Mouse (Mus musculus): ENCODE measurements around the gene Vps26c. TPM values are rescaled to one million over a fixed set of nuclear protein-coding genes. Genes with fewer than 3 reads are reported as not detected.
A peak's percentile ranks its signal among the peaks of the same experiment; 100 is the strongest.

Vps26c gene
- polyA plus RNA-seq, 1 experiment from 2014 or later = 47.4 TPM

DNA sequence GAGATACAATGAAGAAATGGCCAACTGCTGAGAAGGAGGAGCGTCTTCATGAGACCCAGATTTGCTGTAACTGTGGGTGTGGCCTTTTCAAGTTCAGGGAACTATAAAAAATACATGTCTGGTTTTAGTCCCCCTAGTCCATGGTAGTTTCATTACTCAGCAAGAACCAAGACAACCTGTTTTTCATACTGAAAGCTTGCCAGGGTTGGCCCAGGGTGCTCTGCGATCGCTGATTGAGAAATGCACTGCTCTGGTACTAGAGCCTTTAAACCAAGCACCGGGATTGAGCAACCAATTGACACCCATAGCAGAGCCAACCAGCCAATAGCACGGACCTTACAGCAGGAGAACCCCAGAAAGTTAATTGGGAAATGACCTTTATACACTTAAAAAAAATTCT, 29.6 kb upstream of the Vps26c start:
- no peak overlapping the region for H3K9ac ChIP-seq (ENCODE audit: low read depth, low read length)
- peaks cover 17% of the 10 kb centered on the region for H3K4me1 ChIP-seq (ENCODE audit: control insufficient read depth, insufficient read depth, low read length)
- H3K4me2 ChIP-seq = no peak overlapping the region
- no peaks in the 10 kb centered on the region for H3K36me3 ChIP-seq (ENCODE audit: control insufficient read depth, insufficient read depth, low read length)
- H3K4me3 ChIP-seq (ENCODE audit: low read depth, low read length) = no peak overlapping the region
- 91% methylated on average over 5 of the region's 5 CpGs for WGBS (ENCODE audit: insufficient replicate concordance)
- H3K27me3 ChIP-seq (ENCODE audit: control insufficient read depth, insufficient read depth, low read length) = no peaks in the 10 kb centered on the region
- H3K27ac ChIP-seq (ENCODE audit: low read depth, low read length) = no peak overlapping the region
- ATAC-seq (replicated peaks; ENCODE audit: insufficient number of reproducible peaks, low FRiP score, low TSS enrichment) = no peak
- no peaks in the 10 kb centered on the region; the same call in 1 of the 2 replicates for H3K9me3 ChIP-seq (replicated peaks; ENCODE audit: control insufficient read depth, low read length)

GRCm38 (mm10) chr16:94555346-94555745, 28.7 kb upstream of the Vps26c start:
- Histone ChIP-seq H3K36me3 (ENCODE audit: control insufficient read depth, insufficient read depth, low read length) (no peaks in the 10 kb centered on the region), H3K9ac (ENCODE audit: low read depth, low read length) (no peak overlapping the region), H3K27ac (ENCODE audit: low read depth, low read length) (no peak overlapping the region), H3K4me1 (ENCODE audit: control insufficient read depth, insufficient read depth, low read length) (peaks cover 15% of the 10 kb centered on the region), H3K9me3 (replicated peaks; ENCODE audit: control insufficient read depth, low read length) (no peaks in the 10 kb centered on the region; the same call in 1 of the 2 replicates), H3K27me3 (ENCODE audit: control insufficient read depth, insufficient read depth, low read length) (no peaks in the 10 kb centered on the region), H3K4me3 (ENCODE audit: low read depth, low read length) (no peak overlapping the region), H3K4me2 (no peak overlapping the region)
- WGBS (ENCODE audit: insufficient replicate concordance) = 77% methylated on average over 7 of the region's 7 CpGs
- no peak for ATAC-seq (replicated peaks; ENCODE audit: insufficient number of reproducible peaks, low FRiP score, low TSS enrichment)

DNA sequence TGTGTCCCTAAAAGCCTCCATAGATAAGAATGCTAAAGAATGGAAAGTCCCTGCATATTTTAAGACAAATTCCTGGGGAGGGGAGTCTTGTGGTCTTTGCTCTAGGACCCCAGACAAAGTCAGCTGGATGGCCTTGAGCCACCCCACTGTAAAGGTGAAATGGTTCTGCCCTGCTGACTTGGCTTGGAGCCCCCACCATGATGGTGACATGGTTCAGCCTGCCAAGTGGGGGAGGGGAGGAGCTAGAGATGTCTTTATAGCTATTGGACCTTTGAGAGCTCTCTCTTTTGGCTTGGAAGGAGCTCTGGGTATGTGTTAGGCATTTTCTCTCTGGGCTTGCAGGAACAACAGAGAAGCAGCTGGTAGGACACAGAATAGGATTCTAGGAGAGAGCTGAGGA, 25.3 kb upstream of the Vps26c start:
- Histone ChIP-seq H3K9ac (ENCODE audit: low read depth, low read length) (no peak overlapping the region), H3K36me3 (ENCODE audit: control insufficient read depth, insufficient read depth, low read length) (no peaks in the 10 kb centered on the region), H3K4me2 (no peak overlapping the region), H3K9me3 (replicated peaks; ENCODE audit: control insufficient read depth, low read length) (no peaks in the 10 kb centered on the region; the same call in 1 of the 2 replicates), H3K27me3 (ENCODE audit: control insufficient read depth, insufficient read depth, low read length) (no peaks in the 10 kb centered on the region), H3K4me3 (ENCODE audit: low read depth, low read length) (no peak overlapping the region), H3K4me1 (ENCODE audit: control insufficient read depth, insufficient read depth, low read length) (no peaks in the 10 kb centered on the region), H3K27ac (ENCODE audit: low read depth, low read length) (no peak overlapping the region)
- no peak for ATAC-seq (replicated peaks; ENCODE audit: insufficient number of reproducible peaks, low FRiP score, low TSS enrichment)

GRCm38 (mm10) chr16:94549813-94550212, 23.2 kb upstream of the Vps26c start:
- no peaks in the 10 kb centered on the region; the same call in 1 of the 2 replicates for H3K9me3 ChIP-seq (replicated peaks; ENCODE audit: control insufficient read depth, low read length)
- no peak overlapping the region for H3K4me3 ChIP-seq (ENCODE audit: low read depth, low read length)
- 59% methylated on average over 10 of the region's 10 CpGs for WGBS (ENCODE audit: insufficient replicate concordance)
- no peaks in the 10 kb centered on the region for H3K27me3 ChIP-seq (ENCODE audit: control insufficient read depth, insufficient read depth, low read length)
- no peak overlapping the region for H3K9ac ChIP-seq (ENCODE audit: low read depth, low read length)
- no peak overlapping the region for H3K27ac ChIP-seq (ENCODE audit: low read depth, low read length)
- H3K4me1 ChIP-seq (ENCODE audit: control insufficient read depth, insufficient read depth, low read length) = peaks cover 7% of the 10 kb centered on the region
- no peak overlapping the region for H3K4me2 ChIP-seq
- H3K36me3 ChIP-seq (ENCODE audit: control insufficient read depth, insufficient read depth, low read length) = no peaks in the 10 kb centered on the region
- no peak for ATAC-seq (replicated peaks; ENCODE audit: insufficient number of reproducible peaks, low FRiP score, low TSS enrichment)

DNA sequence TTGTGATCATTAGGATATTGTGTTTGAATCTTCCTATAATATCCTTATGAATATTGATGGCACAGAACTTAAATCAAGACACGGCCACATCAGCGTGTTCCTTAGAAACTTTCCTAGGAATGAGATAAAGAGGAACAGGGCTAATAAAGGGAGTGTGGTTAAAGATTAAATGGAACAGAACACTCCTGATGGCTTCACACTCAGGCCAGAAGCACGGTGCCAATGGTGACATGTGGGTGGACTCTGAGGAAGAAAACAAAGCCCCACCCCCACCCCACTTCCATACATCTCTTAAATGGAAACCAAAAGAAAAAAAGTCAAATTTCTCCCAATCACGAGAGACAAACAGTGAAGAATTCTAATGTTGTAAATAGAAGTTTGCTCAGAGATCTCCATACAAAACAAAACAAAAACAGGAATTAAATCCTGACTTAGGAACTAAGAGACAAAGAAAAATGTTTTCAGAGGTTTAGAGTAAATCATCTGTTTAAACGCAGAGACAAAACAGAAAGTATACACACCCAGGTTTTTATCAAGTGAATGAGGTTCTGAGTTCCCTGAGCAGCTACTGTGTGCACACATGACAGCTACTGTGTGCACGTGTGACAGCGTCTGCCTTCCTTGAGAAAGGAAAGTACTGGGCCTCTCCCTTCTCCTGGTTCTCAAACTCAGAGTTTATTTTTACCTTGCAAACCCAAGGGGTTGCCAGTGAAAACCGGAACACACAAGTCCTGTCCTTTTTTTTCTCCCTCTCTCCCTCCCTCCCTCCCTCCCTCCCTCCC, 19.3 kb upstream of the Vps26c start:
- H3K4me2 ChIP-seq = no peak overlapping the region
- no peak overlapping the region for H3K4me3 ChIP-seq (ENCODE audit: low read depth, low read length)
- ATAC-seq (replicated peaks; ENCODE audit: insufficient number of reproducible peaks, low FRiP score, low TSS enrichment) = no peak
- 47% methylated on average over 8 of the region's 8 CpGs for WGBS (ENCODE audit: insufficient replicate concordance)
- H3K4me1 ChIP-seq (ENCODE audit: control insufficient read depth, insufficient read depth, low read length) = peaks cover 12% of the 10 kb centered on the region
- no peaks in the 10 kb centered on the region for H3K27me3 ChIP-seq (ENCODE audit: control insufficient read depth, insufficient read depth, low read length)
- H3K9ac ChIP-seq (ENCODE audit: low read depth, low read length) = no peak overlapping the region
- no peak overlapping the region for H3K27ac ChIP-seq (ENCODE audit: low read depth, low read length)
- H3K9me3 ChIP-seq (replicated peaks; ENCODE audit: control insufficient read depth, low read length) = no peaks in the 10 kb centered on the region
- H3K36me3 ChIP-seq (ENCODE audit: control insufficient read depth, insufficient read depth, low read length) = no peaks in the 10 kb centered on the region

- Histone ChIP-seq H3K4me1 (ENCODE audit: control insufficient read depth, insufficient read depth, low read length) (peaks cover 12% of the 10 kb centered on the region), H3K36me3 (ENCODE audit: control insufficient read depth, insufficient read depth, low read length) (no peaks in the 10 kb centered on the region), H3K27me3 (ENCODE audit: control insufficient read depth, insufficient read depth, low read length) (no peaks in the 10 kb centered on the region), H3K9ac (ENCODE audit: low read depth, low read length) (peak overlapping the region; percentile 29; the same call in 1 of the 2 replicates), H3K4me2 (peak overlapping the region; percentile 12), H3K9me3 (replicated peaks; ENCODE audit: control insufficient read depth, low read length) (no peaks in the 10 kb centered on the region), H3K4me3 (ENCODE audit: low read depth, low read length) (no peak overlapping the region), H3K27ac (ENCODE audit: low read depth, low read length) (peak overlapping the region; percentile 54)
- WGBS (ENCODE audit: insufficient replicate concordance) = 34% methylated on average over 11 of the region's 11 CpGs
- ATAC-seq (replicated peaks; ENCODE audit: insufficient number of reproducible peaks, low FRiP score, low TSS enrichment) = no peak
Observed at GRCm38 (mm10) chr16:94544540-94545105, 18.0 kb upstream of the Vps26c start.

DNA sequence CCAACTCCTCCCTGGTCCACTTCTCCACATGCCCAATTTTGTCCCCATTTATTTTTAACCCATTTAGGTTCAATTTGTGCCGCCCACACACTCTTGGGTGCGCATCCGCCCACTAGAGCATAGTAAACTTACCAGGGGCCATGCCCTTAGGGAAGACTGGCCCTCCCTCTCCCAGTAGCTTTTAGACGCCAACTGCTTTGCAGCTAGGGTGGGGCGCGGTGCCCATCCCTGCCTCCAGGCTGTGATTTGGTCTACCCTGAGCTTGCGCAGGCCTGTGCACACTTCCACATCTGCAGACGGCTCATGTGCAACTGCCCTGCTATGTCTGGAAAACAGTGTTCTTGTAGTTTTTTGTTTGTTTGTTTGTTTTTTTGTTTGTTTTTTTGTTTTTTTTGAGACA, 16.3 kb upstream of the Vps26c start:
- no peak overlapping the region for H3K27ac ChIP-seq (ENCODE audit: low read depth, low read length)
- H3K4me2 ChIP-seq = no peak overlapping the region
- H3K4me1 ChIP-seq (ENCODE audit: control insufficient read depth, insufficient read depth, low read length) = peaks cover 12% of the 10 kb centered on the region
- no peaks in the 10 kb centered on the region for H3K36me3 ChIP-seq (ENCODE audit: control insufficient read depth, insufficient read depth, low read length)
- no peaks in the 10 kb centered on the region for H3K27me3 ChIP-seq (ENCODE audit: control insufficient read depth, insufficient read depth, low read length)
- no peaks in the 10 kb centered on the region for H3K9me3 ChIP-seq (replicated peaks; ENCODE audit: control insufficient read depth, low read length)
- H3K4me3 ChIP-seq (ENCODE audit: low read depth, low read length) = no peak overlapping the region
- ATAC-seq (replicated peaks; ENCODE audit: insufficient number of reproducible peaks, low FRiP score, low TSS enrichment) = no peak
- 89% methylated on average over 8 of the region's 8 CpGs for WGBS (ENCODE audit: insufficient replicate concordance)
- no peak overlapping the region for H3K9ac ChIP-seq (ENCODE audit: low read depth, low read length)

GRCm38 (mm10) chr16:94540140-94540539, 13.5 kb upstream of the Vps26c start:
- H3K9me3 ChIP-seq (replicated peaks; ENCODE audit: control insufficient read depth, low read length) = no peaks in the 10 kb centered on the region
- no peak overlapping the region for H3K9ac ChIP-seq (ENCODE audit: low read depth, low read length)
- no peak overlapping the region for H3K4me3 ChIP-seq (ENCODE audit: low read depth, low read length)
- no peak overlapping the region for H3K4me2 ChIP-seq
- H3K27me3 ChIP-seq (ENCODE audit: control insufficient read depth, insufficient read depth, low read length) = no peaks in the 10 kb centered on the region
- H3K27ac ChIP-seq (ENCODE audit: low read depth, low read length) = no peak overlapping the region
- 95% methylated on average over 9 of the region's 9 CpGs for WGBS (ENCODE audit: insufficient replicate concordance)
- peaks cover 13% of the 10 kb centered on the region for H3K4me1 ChIP-seq (ENCODE audit: control insufficient read depth, insufficient read depth, low read length)
- H3K36me3 ChIP-seq (ENCODE audit: control insufficient read depth, insufficient read depth, low read length) = no peaks in the 10 kb centered on the region
- ATAC-seq (replicated peaks; ENCODE audit: insufficient number of reproducible peaks, low FRiP score, low TSS enrichment) = no peak

DNA sequence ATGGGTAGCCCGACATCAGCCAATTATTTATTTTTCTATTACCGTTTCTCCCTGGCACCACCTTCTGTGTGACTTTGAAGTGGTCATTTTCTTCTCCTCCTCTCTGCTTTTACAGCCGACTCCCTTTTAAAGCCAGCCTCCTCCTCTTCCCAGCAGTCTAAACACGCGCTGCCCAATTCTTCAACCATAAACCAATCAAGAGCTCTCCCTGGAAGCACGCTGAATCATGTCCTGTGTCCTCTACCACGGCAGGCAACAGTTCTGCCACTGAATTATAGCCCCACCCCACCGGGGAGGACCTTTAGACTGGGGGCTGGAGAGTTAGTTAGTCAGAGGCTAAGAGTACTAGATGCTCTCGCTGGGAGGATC, 10.5 kb upstream of the Vps26c start:
- ATAC-seq (replicated peaks; ENCODE audit: insufficient number of reproducible peaks, low FRiP score, low TSS enrichment) = no peak
- Histone ChIP-seq H3K4me1 (ENCODE audit: control insufficient read depth, insufficient read depth, low read length) (peaks cover 5% of the 10 kb centered on the region; the same call in 1 of the 2 replicates), H3K4me3 (ENCODE audit: low read depth, low read length) (no peak overlapping the region), H3K9ac (ENCODE audit: low read depth, low read length) (no peak overlapping the region), H3K36me3 (ENCODE audit: control insufficient read depth, insufficient read depth, low read length) (no peaks in the 10 kb centered on the region), H3K9me3 (replicated peaks; ENCODE audit: control insufficient read depth, low read length) (no peaks in the 10 kb centered on the region), H3K27me3 (ENCODE audit: control insufficient read depth, insufficient read depth, low read length) (no peaks in the 10 kb centered on the region), H3K27ac (ENCODE audit: low read depth, low read length) (no peak overlapping the region), H3K4me2 (no peak overlapping the region)
- WGBS (ENCODE audit: insufficient replicate concordance) = 61% methylated on average over 9 of the region's 9 CpGs
